Mouse (Mus musculus) lung, embryonic 16.5 days (tissue): ENCODE measurements at regions not wholly inside any gene's neighbourhood (a gene's known extent, or its start where the extent isn't known, plus 50 kb on each side); places are given as distances from the start of the nearest gene placed in this dataset.

ENCODE experiments used
- ATAC-seq: fragments of 200-750 bp; cut with Nextera tagmentation; 2 replicates; pipeline ENCODE4 v1.8.0; 2017; ENCODE audit warnings: low read depth, mild to moderate bottlenecking, moderate library complexity
- H3K27ac ChIP-seq: fragments of 300-500 bp; sonication (generic); 2 replicates; pipeline ENCODE4 v1.5.1; 2014; ENCODE audit warnings: mild to moderate bottlenecking, control low read depth, low read length
- H3K27me3 ChIP-seq: fragments of 300-500 bp; sonication (generic); 2 replicates; pipeline ENCODE4 v1.6.1; 2014; ENCODE audit warnings: low read depth, low read length, mixed read lengths; ENCODE audit not compliant: control insufficient read depth, insufficient read depth
- H3K36me3 ChIP-seq: fragments of 300-500 bp; sonication (generic); 2 replicates; pipeline ENCODE4 v1.6.1; 2014; ENCODE audit warnings: low read length; ENCODE audit not compliant: control insufficient read depth, insufficient read depth
- H3K4me1 ChIP-seq: fragments of 300-500 bp; sonication (generic); replicated peaks from 2 replicates; pipeline ENCODE4 v1.6.1; 2014; ENCODE audit warnings: low read length, mixed read lengths; ENCODE audit not compliant: control insufficient read depth, insufficient read depth
- H3K4me2 ChIP-seq: fragments of 300-500 bp; sonication (generic); 2 replicates; pipeline ENCODE4 v1.6.1; 2014; ENCODE audit warnings: low read depth, low read length, control low read depth
- H3K4me3 ChIP-seq: fragments of 300-500 bp; sonication (generic); 2 replicates; pipeline ENCODE4 v1.5.1; 2014; ENCODE audit warnings: mild to moderate bottlenecking, low read length, control low read depth
- H3K9ac ChIP-seq: fragments of 300-500 bp; sonication (generic); 2 replicates; pipeline ENCODE4 v1.6.1; 2014; ENCODE audit warnings: low read length, control low read depth
- H3K9me3 ChIP-seq: fragments of 300-500 bp; sonication (generic); 2 replicates; pipeline ENCODE4 v1.6.1; 2016; ENCODE audit warnings: low read length; ENCODE audit not compliant: control insufficient read depth
- WGBS: fragments of 180-500 bp; shearing (Covaris S2); extraction: QIAGEN DNeasy Blood & Tissue Kit; methylation state at CpG from one replicate; pipeline ENCODE4 v1.1.7; 2014; 5-methylcytosine and 5-hydroxymethylcytosine counted together

DNA sequence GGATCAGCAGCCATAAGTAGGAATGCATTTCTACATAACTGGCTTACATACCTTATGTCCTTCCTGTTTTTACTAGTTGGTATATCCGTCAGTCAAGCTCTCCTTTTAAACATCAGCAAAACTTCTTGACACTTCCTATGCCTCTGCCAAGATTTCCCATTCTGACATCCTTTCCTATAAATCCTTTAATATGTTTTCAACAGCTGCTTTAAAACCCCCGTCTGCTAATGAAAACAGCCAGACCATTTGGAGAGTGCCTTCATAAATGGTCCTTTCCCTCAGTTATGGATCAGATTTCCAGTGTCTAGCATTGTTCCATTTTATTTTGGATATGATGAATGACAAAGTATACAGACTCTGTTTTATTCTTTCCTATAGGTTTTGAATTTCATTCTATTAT is 270.7 kb upstream of the Rgmb start:
- Histone ChIP-seq H3K4me1 (no peaks in the 10 kb centered on the region), H3K4me3 (no peak overlapping the region), H3K9me3 (no peaks in the 10 kb centered on the region), H3K36me3 (no peaks in the 10 kb centered on the region), H3K27ac (no peak overlapping the region), H3K9ac (no peak overlapping the region), H3K4me2 (no peak overlapping the region), H3K27me3 (no peaks in the 10 kb centered on the region)
- ATAC-seq = no peak
- WGBS = 47% methylated on average over 2 of the region's 2 CpGs

DNA sequence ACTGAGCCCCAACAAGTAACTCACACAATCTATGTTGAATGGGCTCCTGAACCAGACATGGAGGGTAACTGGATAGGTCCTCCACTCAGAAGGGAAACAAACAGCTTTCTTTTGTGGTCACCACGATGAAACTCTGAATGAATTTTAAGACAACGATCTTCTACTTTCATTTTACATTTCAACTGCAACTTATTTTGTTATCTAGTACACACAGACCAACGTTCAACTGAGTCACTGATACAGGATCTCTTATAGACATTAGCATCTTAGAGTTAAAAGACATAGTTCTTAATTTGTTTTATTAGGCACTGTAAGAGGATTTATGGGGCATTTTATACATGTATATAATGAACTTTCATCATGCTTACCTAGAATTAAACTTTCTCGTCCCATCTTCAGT is 262.1 kb upstream of the Rgmb start:
- no peak overlapping the region for H3K4me3 ChIP-seq
- H3K4me1 ChIP-seq = no peaks in the 10 kb centered on the region
- no peaks in the 10 kb centered on the region for H3K9me3 ChIP-seq
- H3K9ac ChIP-seq = no peak overlapping the region
- no peaks in the 10 kb centered on the region for H3K36me3 ChIP-seq
- 79% methylated on average over 4 of the region's 4 CpGs for WGBS
- ATAC-seq = no peak
- H3K4me2 ChIP-seq = no peak overlapping the region
- H3K27ac ChIP-seq = no peak overlapping the region
- no peaks in the 10 kb centered on the region for H3K27me3 ChIP-seq

DNA sequence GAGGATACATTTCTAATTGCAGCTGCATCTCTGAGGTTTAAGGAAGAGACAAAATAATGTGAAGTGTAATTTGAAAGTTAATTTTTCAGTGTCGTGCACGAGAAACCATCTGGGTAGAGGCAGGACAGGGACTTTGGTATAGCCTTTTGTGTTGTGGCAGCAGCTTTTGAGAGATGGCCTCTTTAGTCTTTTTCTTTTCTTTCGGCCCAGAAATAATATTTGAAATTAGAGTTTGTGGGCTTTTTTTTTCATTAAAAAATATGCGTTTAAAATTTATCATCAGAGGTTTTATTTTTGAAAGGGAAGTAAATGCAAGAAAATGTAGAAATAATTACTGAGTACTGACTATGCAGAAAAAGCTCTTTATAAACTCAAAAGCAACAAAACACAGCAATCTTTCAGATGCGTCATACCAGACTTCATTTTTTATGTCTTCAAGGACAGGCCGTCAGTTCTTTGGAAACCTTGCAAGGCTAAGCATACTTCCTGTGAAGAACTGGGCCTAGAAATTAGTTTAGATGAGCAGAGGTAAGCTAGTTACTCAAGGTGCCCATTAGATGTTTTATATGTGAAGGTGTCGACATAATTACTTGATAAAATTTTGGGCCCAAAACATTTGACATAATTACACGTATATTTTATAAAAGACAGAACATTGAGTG is 258.9 kb upstream of the Rgmb start:
- ATAC-seq = no peak
- 76% methylated on average over 8 of the region's 8 CpGs for whole genome bisulfite sequencing
- H3K27me3 ChIP-seq = no peaks in the 10 kb centered on the region
- no peaks in the 10 kb centered on the region for H3K4me1 ChIP-seq
- no peaks in the 10 kb centered on the region for H3K36me3 ChIP-seq
- no peak overlapping the region for H3K27ac ChIP-seq
- H3K4me3 ChIP-seq = no peak overlapping the region
- H3K4me2 ChIP-seq = no peak overlapping the region
- H3K9ac ChIP-seq = no peak overlapping the region
- no peaks in the 10 kb centered on the region for H3K9me3 ChIP-seq

DNA sequence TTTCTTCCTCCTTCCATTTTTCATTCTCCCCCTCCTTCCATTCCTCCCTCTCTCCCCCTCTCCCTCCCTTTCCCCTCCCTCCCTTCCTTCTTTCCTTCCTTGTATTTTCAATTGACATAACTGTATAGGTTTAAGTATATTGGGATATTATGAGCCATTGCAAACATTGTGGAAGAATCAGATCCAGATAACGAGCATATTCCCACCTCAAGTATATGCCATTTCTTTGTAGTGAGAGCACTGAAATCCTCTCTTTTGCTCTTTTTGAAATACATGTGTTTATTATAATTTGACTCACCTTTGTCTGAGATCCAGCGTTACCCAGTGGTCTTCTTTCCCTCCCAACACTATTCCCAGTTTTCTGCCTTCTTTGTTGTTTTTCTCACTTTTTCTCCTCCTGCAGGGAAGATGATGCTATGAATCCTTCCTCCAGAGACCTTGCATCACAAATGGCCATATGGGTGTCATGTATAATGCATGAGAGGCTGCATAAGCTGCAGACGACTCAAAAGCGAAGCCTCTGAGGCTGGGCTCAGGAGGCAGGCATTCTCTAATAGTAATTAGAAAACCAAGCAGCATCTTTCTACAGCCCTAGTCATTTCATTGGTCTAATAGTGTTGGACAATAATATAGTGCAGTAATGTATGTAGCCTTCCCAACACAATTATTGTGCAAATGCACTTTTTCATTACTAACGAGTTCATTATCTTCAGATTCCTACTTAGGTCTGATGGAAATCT is 258.2 kb upstream of the Rgmb start:
- ATAC-seq = no peak
- Histone ChIP-seq H3K27me3 (no peaks in the 10 kb centered on the region), H3K36me3 (no peaks in the 10 kb centered on the region), H3K4me2 (no peak overlapping the region), H3K9me3 (no peaks in the 10 kb centered on the region), H3K9ac (no peak overlapping the region), H3K27ac (no peak overlapping the region), H3K4me3 (no peak overlapping the region), H3K4me1 (no peaks in the 10 kb centered on the region)
- WGBS = 62% methylated on average over 5 of the region's 5 CpGs

DNA sequence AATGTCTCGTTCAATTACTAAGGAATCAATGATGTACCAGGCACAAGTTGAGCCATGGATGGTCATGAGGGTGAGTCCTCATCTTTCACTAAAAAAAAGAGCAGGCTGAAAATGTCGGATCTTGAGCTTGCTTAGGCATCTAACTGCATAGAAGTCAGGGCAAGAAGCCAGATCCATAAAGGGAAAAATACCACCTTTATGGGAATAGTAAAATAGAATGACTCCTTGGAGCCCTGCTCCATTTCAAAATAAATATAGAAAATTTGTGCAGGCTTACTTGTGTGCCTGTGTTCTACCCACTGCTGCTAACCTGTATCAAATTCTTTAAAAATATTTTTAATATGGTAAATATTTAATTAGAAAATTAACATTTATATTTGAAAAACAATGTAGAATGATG is 256.2 kb upstream of the Rgmb start:
- no peak for ATAC-seq
- Histone ChIP-seq H3K9me3 (no peaks in the 10 kb centered on the region), H3K9ac (no peak overlapping the region)

DNA sequence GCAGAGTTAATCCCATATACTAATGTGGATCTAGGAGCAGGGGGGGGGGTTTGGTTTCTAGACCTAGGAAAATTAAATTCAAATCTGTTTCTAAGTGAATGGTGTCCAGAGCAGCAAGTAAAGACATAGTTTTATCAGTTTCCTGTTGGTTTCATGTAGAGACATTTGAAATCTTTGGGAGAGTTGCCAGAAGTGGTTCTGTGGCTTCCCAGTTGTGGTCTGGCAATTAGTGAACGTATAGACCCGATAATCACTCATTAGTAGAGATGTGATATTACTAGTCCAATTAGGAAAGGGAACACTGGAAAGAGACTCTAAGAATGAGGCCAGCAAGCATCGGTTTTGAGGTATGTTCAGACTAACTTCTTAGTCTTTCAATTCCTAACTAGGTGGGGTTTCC is 252.0 kb upstream of the Rgmb start:
- H3K9me3 ChIP-seq = no peaks in the 10 kb centered on the region
- H3K4me1 ChIP-seq = no peaks in the 10 kb centered on the region
- no peaks in the 10 kb centered on the region for H3K27me3 ChIP-seq
- no peak overlapping the region for H3K9ac ChIP-seq
- H3K4me2 ChIP-seq = no peak overlapping the region
- ATAC-seq = no peak
- no peak overlapping the region for H3K4me3 ChIP-seq
- 80% methylated on average over 3 of the region's 3 CpGs for WGBS
- H3K27ac ChIP-seq = no peak overlapping the region
- H3K36me3 ChIP-seq = no peaks in the 10 kb centered on the region

More for the DNA sequence above, 256.2 kb upstream of the Rgmb start:
- 80% methylated on average over 2 of the region's 2 CpGs for WGBS
- Histone ChIP-seq H3K27me3 (no peaks in the 10 kb centered on the region), H3K4me1 (no peaks in the 10 kb centered on the region), H3K36me3 (no peaks in the 10 kb centered on the region), H3K4me3 (no peak overlapping the region), H3K27ac (no peak overlapping the region), H3K4me2 (no peak overlapping the region)

DNA sequence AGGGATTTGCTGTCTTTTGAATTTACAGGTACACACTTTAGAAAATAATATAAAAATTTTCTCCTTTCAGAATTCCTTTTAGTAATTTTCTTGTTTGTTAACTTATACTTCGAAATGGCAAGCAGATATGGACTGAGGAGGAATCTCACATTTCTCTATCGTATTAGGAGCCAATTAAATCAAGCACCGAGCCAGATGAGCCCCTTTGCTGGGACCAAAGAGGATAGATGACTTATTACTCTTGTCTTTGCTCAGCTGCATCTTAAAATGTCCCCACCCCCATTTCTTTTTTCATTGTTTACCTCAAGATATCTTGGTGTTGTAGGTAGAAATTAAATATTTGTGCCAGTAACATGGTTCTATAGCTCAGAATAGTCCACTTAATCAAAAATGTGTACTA is 247.7 kb upstream of the Rgmb start:
- Histone ChIP-seq H3K27ac (no peak overlapping the region), H3K27me3 (no peaks in the 10 kb centered on the region), H3K4me2 (no peak overlapping the region), H3K9me3 (no peaks in the 10 kb centered on the region), H3K4me3 (no peak overlapping the region), H3K9ac (no peak overlapping the region), H3K36me3 (no peaks in the 10 kb centered on the region), H3K4me1 (no peaks in the 10 kb centered on the region)
- 66% methylated on average over 3 of the region's 3 CpGs for WGBS
- ATAC-seq = no peak

DNA sequence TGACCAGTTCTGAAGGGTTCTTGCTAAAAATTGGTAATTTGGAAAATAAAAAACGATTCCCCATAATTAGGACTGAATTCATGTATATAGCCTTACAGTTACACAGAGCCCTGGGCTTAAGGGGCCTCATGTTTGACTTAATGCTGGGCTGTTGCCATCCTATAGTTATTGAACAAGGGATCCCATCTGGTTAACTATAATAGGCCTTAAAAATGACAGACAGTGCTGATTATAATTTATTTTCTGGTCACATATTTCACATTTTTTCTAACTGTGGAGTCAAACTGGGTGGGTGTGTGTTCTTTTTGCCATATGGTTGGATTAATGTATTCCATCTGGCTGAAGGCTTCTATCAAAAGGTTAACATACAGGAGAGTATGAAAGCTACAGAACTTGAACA is 238.5 kb upstream of the Rgmb start:
- ATAC-seq = no peak
- Histone ChIP-seq H3K9ac (no peak overlapping the region), H3K4me2 (no peak overlapping the region), H3K9me3 (no peaks in the 10 kb centered on the region), H3K36me3 (no peaks in the 10 kb centered on the region), H3K27me3 (no peaks in the 10 kb centered on the region), H3K27ac (no peak overlapping the region), H3K4me1 (no peaks in the 10 kb centered on the region), H3K4me3 (no peak overlapping the region)
- WGBS = 38% methylated on average over 1 of the region's 1 CpGs

DNA sequence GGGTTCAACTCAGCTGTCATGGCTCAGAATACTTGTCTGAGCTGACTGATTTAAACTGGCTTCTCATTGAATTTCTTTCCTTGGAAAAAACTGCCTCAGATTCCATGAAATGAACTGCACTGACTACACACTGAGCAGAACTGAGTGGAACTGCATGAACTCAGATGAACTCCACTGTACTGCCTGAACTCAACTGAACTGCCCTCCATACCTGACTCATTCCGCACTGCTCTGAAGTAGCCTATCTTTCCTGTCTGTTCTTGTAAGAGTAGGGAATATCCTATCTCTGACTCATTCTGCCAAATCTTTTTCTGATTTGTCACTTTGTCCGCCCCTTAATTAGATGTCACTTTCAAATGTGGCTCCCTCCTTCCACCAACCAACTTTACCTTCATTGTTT is 237.0 kb upstream of the Rgmb start:
- WGBS = 85% methylated on average over 2 of the region's 2 CpGs
- Histone ChIP-seq H3K27me3 (no peaks in the 10 kb centered on the region), H3K36me3 (no peaks in the 10 kb centered on the region), H3K27ac (no peak overlapping the region), H3K4me1 (no peaks in the 10 kb centered on the region), H3K4me3 (no peak overlapping the region), H3K9me3 (no peaks in the 10 kb centered on the region), H3K9ac (no peak overlapping the region), H3K4me2 (no peak overlapping the region)
- ATAC-seq = no peak
